Mouse (Mus musculus): ENCODE results near the gene Klhl42. TPM values are rescaled to one million over a fixed set of nuclear protein-coding genes. Genes with fewer than 3 reads are reported as not detected.

Gene Klhl42
- polyA plus RNA-seq (2012; ENCODE audit: insufficient read depth, insufficient read length, missing spikeins), result 6.2 and 11.4 TPM in 2 replicates

- H3K4me3 ChIP-seq (ENCODE audit: insufficient read depth, low read depth, low read length), result peak within 1 kb of the TSS; percentile 85
- peaks cover 10% of the 10 kb centered on the region for H3K4me1 ChIP-seq (ENCODE audit: control insufficient read depth, insufficient read depth, insufficient read length, low read length)
These were observed at the start of gene Klhl42 for GRCm38 (mm10) chr6:147091136-147092120. TSS of gene Klhl42 (plus strand) at chr6:147091379.

GRCm38 (mm10) chr6:147042291-147043290 lies 48.6 kb upstream of the Klhl42 start, which contains the start of gene Mrps35:
TSS of gene Mrps35 (plus strand) at chr6:147042764.
- Histone ChIP-seq H3K4me3 (ENCODE audit: insufficient read depth, low read depth, low read length) (peak within 1 kb of the TSS; percentile 77), H3K27ac (replicated peaks; ENCODE audit: low read depth, low read length) (peak within 1 kb of the TSS; percentile 75), H3K4me1 (ENCODE audit: control insufficient read depth, insufficient read depth, insufficient read length, low read length) (peaks cover 4% of the 10 kb centered on the region; the same call in 1 of the 2 replicates)

More at GRCm38 (mm10) chr6:147091136-147092120, at the start of gene Klhl42:
- H3K27ac ChIP-seq (replicated peaks; ENCODE audit: low read depth, low read length), result peak within 1 kb of the TSS; percentile 69

GRCm38 (mm10) chr6:147043633-147044032 lies 47.5 kb upstream of the Klhl42 start:
- H3K27ac ChIP-seq (replicated peaks; ENCODE audit: low read depth, low read length), result no peak overlapping the region
- peak overlapping the region; percentile 77 for H3K4me3 ChIP-seq (ENCODE audit: insufficient read depth, low read depth, low read length)
- H3K4me1 ChIP-seq (ENCODE audit: control insufficient read depth, insufficient read depth, insufficient read length, low read length), result peaks cover 4% of the 10 kb centered on the region; the same call in 1 of the 2 replicates

GRCm38 (mm10) chr6:147049239-147049805 lies 41.9 kb upstream of the Klhl42 start:
- H3K4me1 ChIP-seq (ENCODE audit: control insufficient read depth, insufficient read depth, insufficient read length, low read length), result no peaks in the 10 kb centered on the region
- H3K4me3 ChIP-seq (ENCODE audit: insufficient read depth, low read depth, low read length), result no peak overlapping the region
- no peak overlapping the region for H3K27ac ChIP-seq (replicated peaks; ENCODE audit: low read depth, low read length)

GRCm38 (mm10) chr6:147051666-147052065 lies 39.5 kb upstream of the Klhl42 start:
- H3K4me3 ChIP-seq (ENCODE audit: insufficient read depth, low read depth, low read length), result no peak overlapping the region
- H3K27ac ChIP-seq (replicated peaks; ENCODE audit: low read depth, low read length), result no peak overlapping the region
- H3K4me1 ChIP-seq (ENCODE audit: control insufficient read depth, insufficient read depth, insufficient read length, low read length), result no peaks in the 10 kb centered on the region

- Histone ChIP-seq H3K4me3 (ENCODE audit: insufficient read depth, low read depth, low read length) (no peak overlapping the region), H3K4me1 (ENCODE audit: control insufficient read depth, insufficient read depth, insufficient read length, low read length) (no peaks in the 10 kb centered on the region), H3K27ac (replicated peaks; ENCODE audit: low read depth, low read length) (no peak overlapping the region)
These were observed 38.7 kb upstream of the Klhl42 start for GRCm38 (mm10) chr6:147052440-147052839.

GRCm38 (mm10) chr6:147053785-147054646 lies 37.2 kb upstream of the Klhl42 start:
- H3K27ac ChIP-seq (replicated peaks; ENCODE audit: low read depth, low read length), result no peak overlapping the region
- no peak overlapping the region for H3K4me3 ChIP-seq (ENCODE audit: insufficient read depth, low read depth, low read length)
- no peaks in the 10 kb centered on the region for H3K4me1 ChIP-seq (ENCODE audit: control insufficient read depth, insufficient read depth, insufficient read length, low read length)

GRCm38 (mm10) chr6:147055374-147055977 lies 35.7 kb upstream of the Klhl42 start:
- Histone ChIP-seq H3K4me3 (ENCODE audit: insufficient read depth, low read depth, low read length) (no peak overlapping the region), H3K27ac (replicated peaks; ENCODE audit: low read depth, low read length) (no peak overlapping the region), H3K4me1 (ENCODE audit: control insufficient read depth, insufficient read depth, insufficient read length, low read length) (no peaks in the 10 kb centered on the region)

- no peaks in the 10 kb centered on the region for H3K4me1 ChIP-seq (ENCODE audit: control insufficient read depth, insufficient read depth, insufficient read length, low read length)
- no peak overlapping the region for H3K4me3 ChIP-seq (ENCODE audit: insufficient read depth, low read depth, low read length)
- no peak overlapping the region for H3K27ac ChIP-seq (replicated peaks; ENCODE audit: low read depth, low read length)
These were observed 31.9 kb upstream of the Klhl42 start for GRCm38 (mm10) chr6:147059326-147059725.

- no peak overlapping the region for H3K27ac ChIP-seq (replicated peaks; ENCODE audit: low read depth, low read length)
- no peaks in the 10 kb centered on the region for H3K4me1 ChIP-seq (ENCODE audit: control insufficient read depth, insufficient read depth, insufficient read length, low read length)
- H3K4me3 ChIP-seq (ENCODE audit: insufficient read depth, low read depth, low read length), result no peak overlapping the region
These were observed 29.5 kb upstream of the Klhl42 start for GRCm38 (mm10) chr6:147061630-147062029.

- Histone ChIP-seq H3K27ac (replicated peaks; ENCODE audit: low read depth, low read length) (no peak overlapping the region), H3K4me1 (ENCODE audit: control insufficient read depth, insufficient read depth, insufficient read length, low read length) (no peaks in the 10 kb centered on the region), H3K4me3 (ENCODE audit: insufficient read depth, low read depth, low read length) (no peak overlapping the region)
These were observed 29.1 kb upstream of the Klhl42 start for GRCm38 (mm10) chr6:147062034-147062433.

- Histone ChIP-seq H3K27ac (replicated peaks; ENCODE audit: low read depth, low read length) (no peak overlapping the region), H3K4me3 (ENCODE audit: insufficient read depth, low read depth, low read length) (no peak overlapping the region), H3K4me1 (ENCODE audit: control insufficient read depth, insufficient read depth, insufficient read length, low read length) (no peaks in the 10 kb centered on the region)
These were observed 28.5 kb upstream of the Klhl42 start for GRCm38 (mm10) chr6:147062694-147063093.

GRCm38 (mm10) chr6:147064226-147064943 lies 26.8 kb upstream of the Klhl42 start:
- H3K27ac ChIP-seq (replicated peaks; ENCODE audit: low read depth, low read length), result peak overlapping the region; percentile 52; the same call in 1 of the 2 replicates
- no peaks in the 10 kb centered on the region for H3K4me1 ChIP-seq (ENCODE audit: control insufficient read depth, insufficient read depth, insufficient read length, low read length)
- H3K4me3 ChIP-seq (ENCODE audit: insufficient read depth, low read depth, low read length), result no peak overlapping the region

Measured in brown adipose tissue, adult 24 weeks (tissue).